ENCODE assay signal across 9 mouse cellular contexts in the genomic region with DNA sequence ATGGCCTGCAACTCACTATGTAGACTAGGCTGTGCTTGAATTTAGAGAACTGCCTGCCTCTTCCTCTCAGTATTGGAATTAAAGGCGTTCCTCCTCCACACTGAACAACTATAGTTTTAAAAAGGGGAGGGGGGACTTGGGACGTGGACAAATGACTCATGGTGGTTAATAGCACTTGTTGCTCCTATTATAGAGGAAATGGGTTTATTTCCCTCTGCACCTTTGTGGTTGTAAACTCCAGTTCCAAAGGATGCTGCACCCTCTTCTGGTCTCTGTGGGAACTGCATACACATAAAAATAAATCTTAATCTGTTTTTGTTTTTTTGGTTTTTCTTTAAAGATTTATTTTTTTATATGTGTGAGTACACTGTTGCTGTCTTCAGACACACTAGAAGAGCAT. TPM values are rescaled to one million over a fixed set of nuclear protein-coding genes. Genes with fewer than 3 reads are reported as not detected.
DNase-seq lines count a peak whose midpoint lies in the region; ATAC-seq and TF ChIP-seq lines count a peak whose summit lies in the region.
"Had no signal": no experiment of that assay in that cellular context is flagged by ENCODE, and none has a peak within 500 bp of the region (broad histone marks: within the 10 kb centered on the region; RNA-seq: fewer than 3 reads in every experiment).

No protein-coding gene starts in this region.

- H3K9ac ChIP-seq in liver, embryonic 14.5 days (replicated peaks), result no peak overlapping the region
- H3K9ac ChIP-seq: hindbrain, embryonic 15.5 days had no signal

- H3K4me3 ChIP-seq in heart, embryonic 10.5 days, result no peak overlapping the region
- H3K4me3 ChIP-seq in liver, embryonic 14.5 days (ENCODE audit: insufficient read depth in 1 of 2, low read depth in 2 of 2, low read length in 2 of 2), result no peak overlapping the region
- H3K4me3 ChIP-seq: hindbrain, embryonic 15.5 days had no signal

- TF ChIP-seq CTCF in liver, embryonic 14.5 days (IDR thresholded peaks at IDR 0.05; ENCODE audit: low read depth), result peak; percentile 74

- no peak for TF ChIP-seq EP300 in liver, embryonic 14.5 days (IDR thresholded peaks at IDR 0.05; ENCODE audit: low read depth)

- intact Hi-C loops in gastrocnemius, postnatal 14 days (cut with DNase I; ENCODE audit: low total_unique reads), result no loop called here

- peaks cover 33% of the 10 kb centered on the region for H3K4me1 ChIP-seq in heart, embryonic 10.5 days
- H3K4me1 ChIP-seq in liver, embryonic 14.5 days (replicated peaks; ENCODE audit: control insufficient read depth in 2 of 2, insufficient read depth in 2 of 2, low read length in 1 of 2), result peaks cover 10 to 32% of the 10 kb centered on the region in 2 experiments; a peak in 3 of 4 replicates

- H3K36me3 ChIP-seq in heart, embryonic 10.5 days, result no peaks in the 10 kb centered on the region
- no peaks in the 10 kb centered on the region for H3K36me3 ChIP-seq in liver, embryonic 14.5 days (replicated peaks; ENCODE audit: control insufficient read depth, insufficient read depth, low read depth)
- H3K36me3 ChIP-seq: hindbrain, embryonic 15.5 days had no signal

- no peaks in the 10 kb centered on the region for H3K9me3 ChIP-seq in heart, embryonic 10.5 days
- no peaks in the 10 kb centered on the region for H3K9me3 ChIP-seq in liver, embryonic 14.5 days (ENCODE audit: control insufficient read depth, low read length)
- H3K9me3 ChIP-seq: hindbrain, embryonic 15.5 days had no signal

- WGBS in heart, embryonic 10.5 days, result 39% methylated on average over 2 of the region's 2 CpGs
- 11% methylated on average over 2 of the region's 2 CpGs for WGBS in liver, embryonic 14.5 days (ENCODE audit: insufficient replicate concordance)

- no peaks in the 10 kb centered on the region for H3K27me3 ChIP-seq in heart, embryonic 10.5 days (ENCODE audit: insufficient read depth, poor library complexity, severe bottlenecking)
- no peaks in the 10 kb centered on the region for H3K27me3 ChIP-seq in liver, embryonic 14.5 days (ENCODE audit: control insufficient read depth, insufficient read depth, low read length)
- H3K27me3 ChIP-seq: hindbrain, embryonic 15.5 days had no signal

- DNase-seq in heart, postnatal 4 days, result peak; percentile 31
- DNase-seq in heart, embryonic 10.5 days (ENCODE audit: low spot score), result no peak
- DNase-seq in B cell, adult 2 months, result peak; percentile 54 to 63
- peak; percentile 73 for DNase-seq in NIH3T3 (ENCODE audit: low read depth)
- DNase-seq in liver, embryonic 14.5 days (ENCODE audit: low read depth in 3 of 3, low spot score in 3 of 3), result no peak
- no peak for DNase-seq in ovary, adult 18-20 months (ENCODE audit: low spot score)
- DNase-seq in gastrocnemius, postnatal 14 days, result no peak
- DNase-seq in kidney, postnatal 10 days, result no peak

- no peak for ATAC-seq in liver, embryonic 14.5 days (ENCODE audit: insufficient read depth)

- no peak overlapping the region; the same call in 1 of the 2 replicates for H3K4me2 ChIP-seq in liver, embryonic 14.5 days (ENCODE audit: low read depth)
- H3K4me2 ChIP-seq: hindbrain, embryonic 15.5 days had no signal

- H3K27ac ChIP-seq in heart, embryonic 10.5 days, result no peak overlapping the region
- no peak overlapping the region for H3K27ac ChIP-seq in liver, embryonic 14.5 days
- H3K27ac ChIP-seq: hindbrain, embryonic 15.5 days had no signal

RNA-seq across cellular contexts. Expression of a gene that starts 6.0 kb away (rescaled TPM):
- 10 to 100 TPM; 33.6 to 36.3 TPM for total RNA-seq in heart, postnatal 4 days (2021)
- 70.8 and 93.3 TPM in 2 replicates for polyA plus RNA-seq in heart, embryonic 10.5 days (2016; fragmentation: Nextera tagmentation; extraction: Ambion mirVana)
- 32.0 and 32.2 TPM in 2 replicates for polyA plus RNA-seq in liver, embryonic 14.5 days (2012; rRNA removed)
- polyA plus RNA-seq in liver, embryonic 14.5 days (2014; fragmentation: Nextera tagmentation; extraction: Ambion mirVana), result 40.2 and 48.4 TPM in 2 replicates
- 10 to 100 TPM; 14.5 to 19.6 TPM for total RNA-seq in gastrocnemius, postnatal 14 days (2021)

RNA-seq across cellular contexts. Expression of a gene that starts 33.0 kb away (rescaled TPM):
- 10 to 100 TPM; 15.6 to 16.5 TPM for total RNA-seq in heart, postnatal 4 days (2021)
- polyA plus RNA-seq in heart, embryonic 10.5 days (2016; fragmentation: Nextera tagmentation; extraction: Ambion mirVana), result 8.4 and 9.5 TPM in 2 replicates
- 4.1 and 4.2 TPM in 2 replicates for polyA plus RNA-seq in liver, embryonic 14.5 days (2012; rRNA removed)
- 6.7 and 7.9 TPM in 2 replicates for polyA plus RNA-seq in liver, embryonic 14.5 days (2014; fragmentation: Nextera tagmentation; extraction: Ambion mirVana)
- 1 to 10 TPM; 4.6 to 4.7 TPM for total RNA-seq in gastrocnemius, postnatal 14 days (2021)

RNA-seq across cellular contexts. Expression of a gene that starts 56.5 kb away (rescaled TPM):
- 10 to 100 TPM; 30.1 to 32.3 TPM for total RNA-seq in heart, postnatal 4 days (2021)
- 48.6 and 60.2 TPM in 2 replicates for polyA plus RNA-seq in heart, embryonic 10.5 days (2016; fragmentation: Nextera tagmentation; extraction: Ambion mirVana)
- 12.6 and 21.4 TPM in 2 replicates for polyA plus RNA-seq in liver, embryonic 14.5 days (2012; rRNA removed)
- 16.3 and 19.4 TPM in 2 replicates for polyA plus RNA-seq in liver, embryonic 14.5 days (2014; fragmentation: Nextera tagmentation; extraction: Ambion mirVana)
- 10 to 100 TPM; 25.9 TPM for total RNA-seq in gastrocnemius, postnatal 14 days (2021)

Comparison
In these comparisons a context has a peak if more than half of its experiments do, and no peak if none do; other contexts are left out.
1. DNase-seq: peak in heart, postnatal 4 days (single experiment), B cell, adult 2 months (2 of 2) and NIH3T3 (single experiment); none in heart, embryonic 10.5 days (single experiment), liver, embryonic 14.5 days (0 of 3), ovary, adult 18-20 months (single experiment), gastrocnemius, postnatal 14 days (single experiment) and kidney, postnatal 10 days (single experiment).